Mouse (Mus musculus) cerebellum, adult 11 months (tissue): Measurements from ENCODE around the gene Zfp280c.

Source experiments
- DNase-seq: peaks from one replicate; pipeline ENCODE4 v3.0.0; 2022

Zfp280c gene

GRCm38 (mm10) chrX:48594099-48594760, at the start of gene Zfp280c:
Gene Zfp280c (minus strand): TSS chrX:48594504.
- DNase-seq, result peak; percentile 64

GRCm38 (mm10) chrX:48637032-48637431, 42.7 kb upstream of the Zfp280c start:
- DNase-seq, result no peak

GRCm38 (mm10) chrX:48624054-48624420, 29.7 kb upstream of the Zfp280c start:
- no peak for DNase-seq

- DNase-seq, result peak; percentile 68
These were observed 29.2 kb upstream of the Zfp280c start, which contains the start of gene Slc25a14 for GRCm38 (mm10) chrX:48623379-48624053. Gene Slc25a14 (plus strand): TSS chrX:48623413.

GRCm38 (mm10) chrX:48623049-48623378, 28.7 kb upstream of the Zfp280c start:
- no peak for DNase-seq

- no peak for DNase-seq
These were observed 10.6 kb upstream of the Zfp280c start for GRCm38 (mm10) chrX:48604872-48605271.

GRCm38 (mm10) chrX:48596906-48597305, 2.6 kb upstream of the Zfp280c start:
- DNase-seq, result no peak

GRCm38 (mm10) chrX:48596053-48596452, 1.7 kb upstream of the Zfp280c start:
- DNase-seq, result no peak

- DNase-seq, result no peak
These were observed 594 bp downstream of the Zfp280c start for GRCm38 (mm10) chrX:48593721-48594098.

GRCm38 (mm10) chrX:48583332-48583731, 11.0 kb downstream of the Zfp280c start:
- no peak for DNase-seq

GRCm38 (mm10) chrX:48532175-48532574, 62.1 kb downstream of the Zfp280c start:
- DNase-seq, result peak; percentile 57

GRCm38 (mm10) chrX:48526435-48526834, 67.9 kb downstream of the Zfp280c start:
- no peak for DNase-seq

- DNase-seq, result no peak
These were observed 68.4 kb downstream of the Zfp280c start for GRCm38 (mm10) chrX:48525866-48526265.

GRCm38 (mm10) chrX:48525332-48525731, 69.0 kb downstream of the Zfp280c start:
- DNase-seq, result no peak

- no peak for DNase-seq
These were observed 70.8 kb downstream of the Zfp280c start for GRCm38 (mm10) chrX:48523512-48523911.

- DNase-seq, result no peak
These were observed 72.7 kb downstream of the Zfp280c start for GRCm38 (mm10) chrX:48521651-48522050.

- DNase-seq, result peak; percentile 23
These were observed 74.7 kb downstream of the Zfp280c start for GRCm38 (mm10) chrX:48519549-48520085.

- peak; percentile 53 for DNase-seq
These were observed 75.3 kb downstream of the Zfp280c start, which contains the start of gene Rab33a for GRCm38 (mm10) chrX:48518808-48519548. Gene Rab33a (plus strand): TSS chrX:48519285.

GRCm38 (mm10) chrX:48518211-48518807, 76.0 kb downstream of the Zfp280c start:
- peak; percentile 30 for DNase-seq

GRCm38 (mm10) chrX:48513824-48514223, 80.5 kb downstream of the Zfp280c start:
- DNase-seq, result no peak

GRCm38 (mm10) chrX:48513166-48513807, 81.0 kb downstream of the Zfp280c start, which contains the start of gene Aifm1:
Gene Aifm1 (minus strand): TSS chrX:48513563.
- DNase-seq, result peak; percentile 88

GRCm38 (mm10) chrX:48493763-48494162, 100.5 kb downstream of the Zfp280c start:
- no peak for DNase-seq
